Mouse (Mus musculus) CD4-positive, CD25-positive, alpha-beta regulatory T cell, adult 4 months (primary cell): ENCODE data around the gene Slc7a12. TPM values are rescaled to one million over a fixed set of nuclear protein-coding genes. Genes with fewer than 3 reads are reported as not detected.

Experiments
- ATAC-seq: one replicate; pipeline ENCODE4 v1.8.0; 2017
- polyA plus RNA-seq, 2 experiments: library from polyadenylated mRNA; unstranded; fragments of 100-300 nt; shearing (Covaris generic); gene quantifications; one replicate each; pipeline ENCODE4 v1.2.1; 2017

The Slc7a12 gene
- not detected for polyA plus RNA-seq

- ATAC-seq = no peak
Measured at GRCm38 (mm10) chr3:14480397-14480796, at the start of gene Slc7a12. Gene Slc7a12, plus strand, starts transcription at chr3:14480697.

GRCm38 (mm10) chr3:14432381-14432780, 48.1 kb upstream of the Slc7a12 start:
- no peak for ATAC-seq

GRCm38 (mm10) chr3:14446015-14446414, 34.5 kb upstream of the Slc7a12 start:
- no peak for ATAC-seq

GRCm38 (mm10) chr3:14446691-14447090, 33.8 kb upstream of the Slc7a12 start:
- ATAC-seq = no peak

Other genes starting within 250 kb of the Slc7a12 start
- gene 1810022K09Rik, start 130.6 kb downstream of the Slc7a12 start, polyA plus RNA-seq = 100 to 1,000 TPM; 205 to 262 TPM
- gene Car13, start 161.0 kb downstream of the Slc7a12 start, polyA plus RNA-seq = under 1 TPM in 1 of 2 experiments, not detected in 1; 0.43 TPM